Mouse (Mus musculus) small intestine, adult 2 months (tissue): ENCODE results near the gene Atp2b4.

Experiments used
- CTCF ChIP-seq: fragments of 200-500 bp; IDR thresholded peaks from 2 replicates; pipeline ENCODE4 v1.5.1; 2012; ENCODE audit warnings: low read depth, mild to moderate bottlenecking, control low read depth, inconsistent platforms, low read length, moderate library complexity, mixed read lengths; ENCODE audit not compliant: insufficient replicate concordance, insufficient read length; ENCODE audit errors: extremely low read depth
- POLR2A ChIP-seq: fragments of 200-500 bp; IDR thresholded peaks from 2 replicates; pipeline ENCODE4 v1.6.1; 2012; ENCODE audit warnings: low read depth, mild to moderate bottlenecking, control low read depth, inconsistent platforms, low read length, moderate library complexity

- TF ChIP-seq CTCF (peak; percentile 67; the same call in 1 of the 2 replicates), POLR2A (no peak)
Observed at GRCm38 (mm10) chr1:133735995-133736652, 64.7 kb downstream of the Atp2b4 start.
